Mouse (Mus musculus) CD4-positive, CD25-positive, alpha-beta regulatory T cell, adult 2 months (primary cell): ENCODE data around the gene St5.

Experiments used
- DNase-seq: peaks from one replicate; pipeline ENCODE4 v3.0.0-alpha.2; 2012; ENCODE audit warnings: low read depth, low spot score

St5 gene

DNA sequence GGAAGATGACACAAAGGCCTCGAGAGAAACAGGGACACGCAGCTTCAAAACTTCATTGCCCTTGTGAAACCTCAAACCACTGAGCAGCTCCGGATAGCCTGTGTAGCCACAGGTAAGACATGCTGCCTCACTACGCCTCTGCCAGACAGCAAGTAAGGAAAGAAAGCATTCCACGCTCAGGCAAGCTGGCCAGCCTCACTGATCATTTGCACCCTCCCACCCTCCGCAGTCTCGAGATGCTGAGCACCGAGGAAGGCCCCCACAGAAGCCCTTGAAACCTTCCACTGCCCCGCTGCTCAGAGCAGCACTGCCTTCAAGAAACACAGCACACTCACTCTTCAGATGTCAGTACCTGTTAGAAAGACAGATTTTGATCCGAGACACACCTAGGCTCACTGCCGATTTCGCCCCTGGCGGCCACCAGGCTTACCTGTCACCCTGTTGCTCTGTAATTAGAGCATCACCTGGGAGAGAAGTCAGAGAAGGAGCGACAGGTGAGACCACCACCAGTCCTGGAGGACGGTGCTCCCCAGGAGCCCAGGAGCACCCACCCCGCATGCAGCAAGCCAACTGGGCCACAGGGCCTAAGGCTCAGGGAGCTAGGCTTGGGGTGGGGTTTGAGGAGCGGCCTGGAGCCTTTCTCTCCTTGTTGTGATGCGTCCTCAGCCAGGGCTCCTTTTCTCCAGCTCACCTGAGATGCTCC is 210.6 kb downstream of the St5 start:
- no peak for DNase-seq

DNA sequence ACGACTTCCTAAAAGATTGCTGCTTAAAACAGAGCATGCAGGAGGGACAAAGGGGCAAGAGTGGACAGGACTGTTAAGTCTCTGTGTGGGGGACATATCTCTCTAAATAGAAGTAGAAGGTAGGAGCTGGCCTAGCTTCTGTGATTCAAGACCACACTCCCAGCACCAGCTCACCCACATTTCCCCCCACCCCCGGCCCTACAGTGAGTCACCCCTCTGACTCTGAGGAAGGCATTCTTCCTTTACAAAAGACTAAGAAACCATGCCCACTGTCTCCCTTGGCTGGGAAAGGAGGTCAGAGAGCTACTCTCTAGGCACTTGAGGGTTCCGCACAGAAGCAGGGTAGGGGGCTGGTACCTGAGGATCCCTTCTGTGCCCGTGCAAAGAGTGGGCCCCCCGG is 219.2 kb downstream of the St5 start:
- no peak for DNase-seq

- DNase-seq = no peak
These were observed 222.6 kb downstream of the St5 start for GRCm38 (mm10) chr7:109480765-109481197.

- DNase-seq = no peak
These were observed 225.5 kb downstream of the St5 start for GRCm38 (mm10) chr7:109477926-109478325.
